Mouse (Mus musculus) embryonic facial prominence, embryonic 13.5 days (tissue): ENCODE results near the gene Znrd1as. TPM values are rescaled to one million over a fixed set of nuclear protein-coding genes. Genes with fewer than 3 reads are reported as not detected.
A peak's percentile ranks its signal among the peaks of the same experiment; 100 is the strongest.
"Not testable (repeated sequence)": the region's sequence is repeated elsewhere in the genome, so short reads cannot be mapped to it uniquely, and the experiment has no call there.

Experiments
- ATAC-seq: fragments of 200-750 bp; cut with Nextera tagmentation; 2 replicates; pipeline ENCODE4 v1.8.0; 2017; ENCODE audit warnings: low read depth; ENCODE audit not compliant: insufficient number of reproducible peaks, insufficient read depth, low FRiP score, low TSS enrichment
- H3K27ac ChIP-seq: fragments of 300-500 bp; sonication (generic); 2 replicates; pipeline ENCODE4 v1.5.1; 2015; ENCODE audit warnings: moderate library complexity, mild to moderate bottlenecking, inconsistent platforms
- H3K27me3 ChIP-seq: fragments of 300-500 bp; sonication (generic); 2 replicates; pipeline ENCODE4 v1.6.1; 2015; ENCODE audit warnings: mild to moderate bottlenecking, inconsistent platforms
- H3K36me3 ChIP-seq: fragments of 300-500 bp; sonication (generic); 2 replicates; pipeline ENCODE4 v1.6.1; 2015; ENCODE audit warnings: mild to moderate bottlenecking, inconsistent platforms
- H3K4me1 ChIP-seq: fragments of 300-500 bp; sonication (generic); 2 replicates; pipeline ENCODE4 v1.6.1; 2015; ENCODE audit warnings: inconsistent platforms
- H3K4me2 ChIP-seq: fragments of 300-500 bp; sonication (generic); 2 replicates; pipeline ENCODE4 v1.6.1; 2015; ENCODE audit warnings: moderate library complexity, mild to moderate bottlenecking, inconsistent platforms
- H3K4me3 ChIP-seq: fragments of 300-500 bp; sonication (generic); 2 replicates; pipeline ENCODE4 v1.5.1; 2015; ENCODE audit warnings: mild to moderate bottlenecking, inconsistent platforms
- H3K9ac ChIP-seq: fragments of 300-500 bp; sonication (generic); 2 replicates; pipeline ENCODE4 v1.6.1; 2015; ENCODE audit warnings: mild to moderate bottlenecking, inconsistent platforms
- H3K9me3 ChIP-seq: fragments of 300-500 bp; sonication (generic); 2 replicates; pipeline ENCODE4 v1.6.1; 2016; ENCODE audit warnings: inconsistent platforms
- WGBS: fragments of 180-500 bp; shearing (Covaris S2); methylation state at CpG from one replicate; pipeline ENCODE4 v1.1.7; 2015; ENCODE audit warnings: mixed read lengths; 5-methylcytosine and 5-hydroxymethylcytosine counted together
- polyA plus RNA-seq: library from polyadenylated mRNA; unstranded; fragments of >200 nt; fragmentation: Nextera tagmentation; extraction: Ambion mirVana; gene quantifications from 2 replicates; pipeline ENCODE4 v1.2.1, GENCODE M21; 2015

Gene Znrd1as
- polyA plus RNA-seq, 1 experiment from 2014 or later: 4.9 TPM

- Histone ChIP-seq H3K36me3 (no peaks in the 10 kb centered on the region), H3K4me1 (peaks cover 15% of the 10 kb centered on the region), H3K4me2 (peak overlapping the region; percentile 50), H3K9ac (no peak overlapping the region), H3K4me3 (peak overlapping the region; percentile 21; the same call in 1 of the 2 replicates), H3K27me3 (peaks cover 19% of the 10 kb centered on the region), H3K27ac (no peak overlapping the region), H3K9me3 (no peaks in the 10 kb centered on the region)
- WGBS: 9% methylated on average over 4 of the region's 4 CpGs
- no peak for ATAC-seq
Observed at GRCm38 (mm10) chr17:36981845-36982244, 23.5 kb downstream of the Znrd1as start.

GRCm38 (mm10) chr17:36982253-36983155 is 24.1 kb downstream of the Znrd1as start:
- 30% methylated on average over 5 of the region's 5 CpGs for WGBS
- ATAC-seq: no peak
- H3K4me2 ChIP-seq: 0 out of 2 replicates have a peak overlapping the region, but pooled peaks have one; percentile 50

DNA sequence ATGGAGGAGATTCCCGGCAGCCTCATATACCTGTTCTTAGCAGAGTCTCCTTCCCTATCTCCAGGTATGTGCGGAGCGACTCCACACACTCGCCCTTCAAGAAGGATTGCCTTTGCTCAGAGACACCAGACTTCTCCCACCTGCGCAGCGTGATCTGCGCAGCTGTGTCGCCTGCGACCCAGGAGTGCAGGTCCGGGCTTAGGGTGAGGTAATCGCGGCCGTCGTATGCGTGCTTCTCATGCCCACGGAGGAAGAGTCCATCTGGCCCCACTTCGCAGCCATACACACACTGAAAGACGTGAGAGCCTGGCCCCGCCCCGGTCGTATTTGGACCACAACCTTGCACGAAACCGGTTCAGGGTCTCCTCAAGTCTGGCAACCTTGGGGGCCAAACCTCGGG is 30.1 kb downstream of the Znrd1as start:
- WGBS: 6% methylated on average over 24 of the region's 24 CpGs
- Histone ChIP-seq H3K36me3 (no peaks in the 10 kb centered on the region), H3K4me2 (peak overlapping the region; percentile 43), H3K9ac (peak overlapping the region; percentile 27; the same call in 1 of the 2 replicates), H3K9me3 (no peaks in the 10 kb centered on the region), H3K4me1 (peaks cover 5% of the 10 kb centered on the region; the same call in 1 of the 2 replicates), H3K27me3 (peaks cover 31% of the 10 kb centered on the region), H3K27ac (no peak overlapping the region), H3K4me3 (peak overlapping the region; percentile 27)
- no peak for ATAC-seq

More at GRCm38 (mm10) chr17:36982253-36983155, 24.1 kb downstream of the Znrd1as start:
- Histone ChIP-seq H3K27me3 (peaks cover 25% of the 10 kb centered on the region), H3K9ac (no peak overlapping the region), H3K4me3 (no peak overlapping the region), H3K9me3 (no peaks in the 10 kb centered on the region), H3K36me3 (no peaks in the 10 kb centered on the region), H3K4me1 (peaks cover 15% of the 10 kb centered on the region), H3K27ac (no peak overlapping the region)

DNA sequence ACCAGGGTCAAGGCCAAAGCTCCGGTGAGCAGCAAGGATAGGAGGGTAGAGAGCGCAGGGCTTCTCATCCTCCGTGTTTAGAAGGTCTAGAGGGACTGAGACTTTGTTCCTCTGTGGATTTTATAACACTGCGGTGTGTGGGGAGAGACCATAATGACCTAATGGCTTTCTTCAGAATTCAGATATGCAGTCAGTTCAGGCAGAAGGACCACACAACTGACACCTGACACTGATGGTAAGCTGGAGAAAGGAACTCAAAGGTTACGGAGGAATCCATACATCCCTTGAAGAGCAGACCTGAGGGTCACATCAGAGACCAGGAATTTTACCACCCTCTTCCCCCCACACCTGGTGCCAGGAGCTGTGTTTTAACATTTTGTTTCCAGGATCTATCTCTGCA is 31.0 kb downstream of the Znrd1as start, which contains the start of gene H2-M5:
TSS of gene H2-M5 (minus strand) at position 101 of the 400 bp plus-strand sequence.
- Histone ChIP-seq H3K27me3 (peaks cover 31% of the 10 kb centered on the region), H3K4me1 (peaks cover 5% of the 10 kb centered on the region; the same call in 1 of the 2 replicates), H3K27ac (no peak within 1 kb of the TSS), H3K9ac (peak within 1 kb of the TSS; percentile 27; the same call in 1 of the 2 replicates), H3K4me3 (peak within 1 kb of the TSS; percentile 27), H3K4me2 (peak within 1 kb of the TSS; percentile 43), H3K9me3 (no peaks in the 10 kb centered on the region), H3K36me3 (no peaks in the 10 kb centered on the region)
- 21% methylated on average over 5 of the region's 5 CpGs for WGBS
- no peak for ATAC-seq

DNA sequence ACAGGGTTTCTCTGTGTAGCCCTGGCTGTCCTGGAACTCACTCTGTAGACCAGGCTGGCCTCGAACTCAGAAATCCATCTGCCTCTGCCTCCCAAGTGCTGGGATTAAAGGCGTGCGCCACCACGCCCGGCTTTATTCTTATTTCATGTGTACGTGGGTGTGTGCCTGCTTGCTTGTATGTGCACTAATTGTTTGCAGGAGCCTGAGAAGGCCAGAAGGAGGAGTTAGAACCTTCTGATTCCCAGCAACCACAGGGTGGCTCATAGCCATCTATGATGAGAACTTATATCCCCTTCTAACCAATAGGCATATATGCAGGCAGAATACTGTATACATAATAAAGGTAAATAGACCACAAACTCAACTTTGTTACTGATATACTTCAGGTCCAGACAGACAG is 32.2 kb downstream of the Znrd1as start:
- 88% methylated on average over 6 of the region's 6 CpGs for WGBS
- H3K27ac ChIP-seq, H3K4me1 ChIP-seq, H3K9ac ChIP-seq, ATAC-seq, H3K4me2 ChIP-seq, H3K9me3 ChIP-seq, H3K36me3 ChIP-seq, H3K4me3 ChIP-seq: not testable (repeated sequence)
- H3K27me3 ChIP-seq: peaks cover 31% of the 10 kb centered on the region

DNA sequence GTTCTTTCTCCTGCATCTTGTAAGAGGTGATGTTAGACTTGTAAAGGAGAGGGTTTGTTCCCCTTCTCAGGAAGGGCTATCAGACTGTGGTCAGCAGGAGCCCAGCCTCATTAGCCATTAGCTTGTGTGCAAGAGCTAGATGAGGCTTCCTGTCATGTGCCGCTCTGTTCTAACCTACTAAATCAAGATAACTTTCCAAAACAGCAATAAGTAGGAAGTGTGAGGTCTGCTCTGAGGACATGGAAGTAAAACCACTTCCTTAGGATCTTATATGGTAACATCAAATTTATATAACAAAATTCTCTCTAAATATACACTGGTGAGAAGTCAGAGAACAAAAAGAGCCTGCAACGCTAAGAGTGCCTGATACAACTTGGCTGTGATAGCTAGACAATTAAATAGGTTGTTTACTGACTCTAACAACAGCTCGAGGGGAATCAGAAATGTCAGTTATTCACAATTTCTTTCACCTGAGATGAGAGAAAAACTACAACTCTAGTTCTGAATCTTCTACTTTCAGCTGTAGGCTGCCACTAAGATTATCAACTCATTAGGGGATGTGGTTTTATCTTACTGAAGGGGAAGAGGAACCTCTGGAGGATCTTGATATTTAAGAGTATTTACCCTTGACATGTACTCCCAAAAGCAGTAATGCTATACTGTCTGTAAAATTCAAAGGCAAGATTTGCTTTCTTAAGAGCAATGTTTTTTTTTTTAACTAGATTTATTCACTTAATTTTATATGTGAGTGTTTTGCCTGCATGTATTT is 34.1 kb downstream of the Znrd1as start:
- no peak overlapping the region for H3K9ac ChIP-seq
- no peak overlapping the region for H3K4me3 ChIP-seq
- no peak overlapping the region for H3K27ac ChIP-seq
- 73% methylated on average over 3 of the region's 3 CpGs for WGBS
- H3K36me3 ChIP-seq: no peaks in the 10 kb centered on the region
- no peak overlapping the region for H3K4me2 ChIP-seq
- H3K9me3 ChIP-seq: no peaks in the 10 kb centered on the region
- H3K4me1 ChIP-seq: peaks cover 5% of the 10 kb centered on the region; the same call in 1 of the 2 replicates
- H3K27me3 ChIP-seq: peaks cover 25% of the 10 kb centered on the region
- ATAC-seq: no peak

DNA sequence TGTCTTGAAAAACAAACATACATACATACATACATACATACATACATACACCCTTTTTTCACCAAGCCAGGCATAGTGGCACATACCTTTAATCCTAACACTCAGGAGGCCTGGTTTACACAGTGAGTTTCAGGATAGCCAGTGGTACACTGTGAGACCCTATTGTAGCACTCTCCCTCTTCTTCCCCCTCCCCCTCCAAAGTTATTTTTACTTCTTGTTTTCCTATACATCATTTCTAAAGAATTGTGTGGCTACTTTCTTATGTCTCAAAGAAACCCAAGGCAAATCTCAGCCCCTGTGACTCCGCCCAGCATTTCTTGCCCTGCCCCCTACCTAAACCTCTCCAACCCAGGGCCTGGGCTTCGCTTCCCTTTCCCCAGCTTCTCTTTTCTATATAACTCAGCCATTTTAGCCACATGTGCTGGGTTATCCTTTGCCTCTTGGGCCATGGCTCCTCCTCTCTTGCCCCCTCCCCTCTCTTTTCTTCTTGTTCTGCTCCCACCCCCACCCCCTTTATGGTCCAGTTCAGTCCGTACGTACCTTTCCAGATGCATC is 35.5 kb downstream of the Znrd1as start:
- no peaks in the 10 kb centered on the region for H3K9me3 ChIP-seq
- no peaks in the 10 kb centered on the region; the same call in 1 of the 2 replicates for H3K4me1 ChIP-seq
- H3K4me2 ChIP-seq: no peak overlapping the region
- H3K4me3 ChIP-seq: no peak overlapping the region
- no peak overlapping the region for H3K27ac ChIP-seq
- no peaks in the 10 kb centered on the region for H3K36me3 ChIP-seq
- H3K9ac ChIP-seq: no peak overlapping the region
- WGBS: 84% methylated on average over 4 of the region's 4 CpGs
- ATAC-seq: no peak
- H3K27me3 ChIP-seq: peaks cover 12% of the 10 kb centered on the region

DNA sequence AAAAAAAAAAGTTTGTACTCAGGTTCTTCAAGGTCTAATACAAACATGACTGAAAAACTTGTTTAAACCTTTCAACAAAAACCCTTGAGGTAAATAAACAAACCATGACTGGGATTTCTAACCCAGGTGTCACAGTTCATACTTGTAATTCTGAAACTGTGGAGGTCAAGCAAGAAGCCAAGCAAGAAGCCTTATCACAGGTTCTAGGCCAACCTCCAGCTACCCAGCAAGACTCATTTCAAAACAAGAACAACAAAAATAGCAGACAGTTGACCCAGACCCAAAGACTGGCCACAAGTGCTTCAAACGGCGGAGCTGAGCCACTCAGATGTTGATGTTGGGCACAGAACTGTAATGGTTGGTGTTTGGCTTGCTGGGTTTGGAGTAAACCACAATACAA is 36.1 kb downstream of the Znrd1as start:
- 84% methylated on average over 2 of the region's 2 CpGs for WGBS
- Histone ChIP-seq H3K36me3 (no peaks in the 10 kb centered on the region), H3K4me3 (no peak overlapping the region), H3K9me3 (no peaks in the 10 kb centered on the region), H3K4me1 (no peaks in the 10 kb centered on the region), H3K4me2 (no peak overlapping the region), H3K27ac (no peak overlapping the region), H3K27me3 (peaks cover 5% of the 10 kb centered on the region), H3K9ac (no peak overlapping the region)
- ATAC-seq: no peak

- WGBS: 56% methylated on average over 3 of the region's 3 CpGs
Observed at GRCm38 (mm10) chr17:36995448-36995847, 37.1 kb downstream of the Znrd1as start.

DNA sequence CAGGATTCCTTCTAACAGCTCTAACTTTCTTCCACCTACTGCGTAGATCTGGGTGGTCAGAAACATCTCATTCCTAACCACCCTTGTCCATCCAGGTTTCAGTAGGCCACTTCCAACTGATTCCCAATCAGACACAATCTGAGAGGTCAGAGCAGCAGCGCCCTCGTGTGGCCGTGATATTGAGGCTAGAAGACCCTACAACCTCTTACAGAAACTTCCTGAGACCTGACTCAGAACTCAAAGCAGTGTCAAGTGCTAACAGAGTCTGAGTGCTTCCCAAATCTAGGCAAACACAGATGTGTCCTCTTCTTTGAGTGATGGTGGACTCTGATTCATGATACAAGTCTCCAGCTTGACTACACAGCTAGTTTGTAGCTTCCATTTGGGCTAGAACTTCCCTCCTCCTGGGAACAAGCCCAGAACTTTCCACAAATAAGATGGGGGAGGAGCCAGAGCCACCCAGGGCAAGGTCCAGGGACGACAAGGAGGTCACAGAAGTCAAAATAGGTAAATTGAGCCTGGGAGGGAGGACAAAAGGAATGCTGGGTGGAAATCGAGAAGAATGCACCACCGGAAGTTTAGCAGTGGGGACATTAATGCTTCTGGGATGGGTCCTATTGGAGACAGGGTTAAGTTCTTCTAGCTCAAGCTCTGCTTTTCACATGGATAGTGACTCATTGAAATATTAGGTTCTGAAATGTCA is 38.8 kb downstream of the Znrd1as start:
- Histone ChIP-seq H3K9ac (no peak overlapping the region), H3K27ac (no peak overlapping the region), H3K4me2 (no peak overlapping the region), H3K4me3 (no peak overlapping the region), H3K9me3 (no peaks in the 10 kb centered on the region), H3K36me3 (no peaks in the 10 kb centered on the region), H3K27me3 (no peaks in the 10 kb centered on the region), H3K4me1 (no peaks in the 10 kb centered on the region)
- no peak for ATAC-seq
- WGBS: 24% methylated on average over 7 of the region's 7 CpGs

More at GRCm38 (mm10) chr17:36995448-36995847, 37.1 kb downstream of the Znrd1as start:
- Histone ChIP-seq H3K27ac (no peak overlapping the region), H3K9me3 (no peaks in the 10 kb centered on the region), H3K4me1 (no peaks in the 10 kb centered on the region), H3K9ac (no peak overlapping the region), H3K4me2 (no peak overlapping the region), H3K27me3 (no peaks in the 10 kb centered on the region), H3K36me3 (no peaks in the 10 kb centered on the region), H3K4me3 (no peak overlapping the region)
- ATAC-seq: no peak

DNA sequence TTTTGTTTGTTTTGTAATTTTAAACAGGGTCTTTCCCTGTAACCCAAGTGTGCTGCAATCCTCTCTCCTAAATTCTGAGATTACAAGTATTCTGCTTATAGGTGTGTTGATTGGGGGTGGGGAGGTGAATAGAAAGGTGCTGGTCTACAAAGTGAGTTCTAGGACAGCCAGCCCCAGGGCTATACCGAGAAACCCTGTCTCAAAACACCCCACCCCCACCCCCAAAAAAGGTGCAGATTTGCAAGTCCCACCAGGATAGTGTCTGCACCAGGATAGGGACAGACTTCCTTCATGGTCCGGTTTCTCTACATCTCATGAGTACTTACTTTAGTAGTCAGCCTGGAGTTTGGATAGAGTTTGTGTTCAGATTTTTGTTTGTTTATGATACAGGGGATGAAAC is 40.1 kb downstream of the Znrd1as start:
- peaks cover 4% of the 10 kb centered on the region for H3K4me1 ChIP-seq
- H3K9ac ChIP-seq: no peak overlapping the region
- no peaks in the 10 kb centered on the region for H3K36me3 ChIP-seq
- no peak for ATAC-seq
- no peak overlapping the region for H3K4me3 ChIP-seq
- 63% methylated on average over 2 of the region's 2 CpGs for WGBS
- H3K9me3 ChIP-seq: no peaks in the 10 kb centered on the region
- H3K27ac ChIP-seq: no peak overlapping the region
- no peak overlapping the region for H3K4me2 ChIP-seq
- no peaks in the 10 kb centered on the region for H3K27me3 ChIP-seq
